Mouse (Mus musculus) adrenal gland, postnatal 25 days (tissue): ENCODE measurements around the gene Lama1. TPM values are rescaled to one million over a fixed set of nuclear protein-coding genes. Genes with fewer than 3 reads are reported as not detected.
"Not testable (repeated sequence)": the region's sequence is repeated elsewhere in the genome, so short reads cannot be mapped to it uniquely, and the experiment has no call there.

Source experiments
- DNase-seq: peaks from one replicate; pipeline ENCODE4 v3.0.0; 2021; ENCODE audit warnings: mixed read lengths
- total RNA-seq: library from RNA; stranded (reverse); gene quantifications from 2 replicates; pipeline ENCODE4 v1.2.3, GENCODE M21; 2021

Lama1 gene
- total RNA-seq, 1 experiment from 2014 or later: 14.1 TPM

GRCm38 (mm10) chr17:67722055-67722454, 25.0 kb downstream of the Lama1 start:
- no peak for DNase-seq

- DNase-seq: no peak
Measured at GRCm38 (mm10) chr17:67722578-67722977, 25.5 kb downstream of the Lama1 start.

DNA sequence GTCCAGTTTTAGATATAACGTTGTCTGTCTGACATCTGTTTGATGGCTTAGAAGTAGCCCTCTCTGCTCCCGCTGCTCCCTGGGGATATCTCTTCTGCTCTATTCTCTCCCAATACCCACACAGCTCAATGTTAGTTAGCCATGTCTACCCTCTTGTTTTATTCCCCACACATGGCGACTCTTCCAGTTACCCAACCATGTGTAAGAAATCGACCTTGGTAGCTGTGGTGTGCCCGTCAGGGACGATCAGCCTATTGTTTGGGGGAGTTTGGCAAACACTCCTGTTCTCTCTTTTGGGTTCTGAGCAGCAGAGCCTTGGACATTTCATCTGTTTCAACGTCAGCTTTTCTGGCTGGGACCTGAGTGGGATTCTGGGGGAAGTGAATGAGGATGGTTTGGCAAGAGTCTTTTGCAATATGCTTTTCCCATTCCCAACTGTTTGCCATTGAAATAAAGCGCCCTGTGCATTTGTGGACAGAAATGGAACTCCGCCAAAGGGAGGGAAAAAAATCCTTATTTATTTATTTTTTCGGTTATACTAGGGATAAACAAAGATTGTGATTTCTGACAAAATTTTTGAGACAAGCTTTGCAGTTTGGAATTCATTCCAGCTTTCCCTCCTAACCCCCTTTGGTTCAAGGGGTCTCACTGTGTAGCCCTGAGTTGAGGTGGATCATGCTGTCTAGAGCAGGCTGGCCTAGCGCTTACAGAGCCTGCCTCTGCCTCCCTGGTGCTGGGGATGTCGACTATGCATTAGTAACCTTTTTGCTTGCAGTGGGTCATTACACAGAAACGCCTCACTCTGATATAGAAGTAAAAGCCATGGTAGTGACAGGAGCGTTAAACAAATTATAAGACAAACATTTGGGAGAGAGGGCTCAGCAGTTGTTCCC, 26.4 kb downstream of the Lama1 start:
- DNase-seq: no peak

DNA sequence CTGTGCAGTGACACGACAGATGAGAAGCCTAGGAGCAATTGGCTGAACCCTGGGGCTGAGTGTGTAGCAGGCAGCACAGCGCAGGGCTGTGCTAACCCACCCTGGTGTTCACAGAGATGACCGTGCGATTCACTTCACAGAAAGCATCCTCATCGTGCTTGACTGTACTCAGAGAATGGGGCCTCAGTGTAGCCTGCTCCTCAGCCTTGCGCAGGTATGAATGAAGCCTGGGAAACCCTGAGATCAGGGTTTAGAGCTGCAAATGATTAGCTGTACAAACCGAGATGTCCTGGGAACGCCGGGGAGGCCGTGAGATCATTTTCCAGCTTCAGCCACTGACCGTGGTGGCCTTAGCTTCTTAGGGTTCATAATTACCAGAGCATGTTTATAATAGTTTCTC, 29.5 kb downstream of the Lama1 start:
- no peak for DNase-seq

- DNase-seq: no peak
Measured at GRCm38 (mm10) chr17:67728751-67729150, 31.7 kb downstream of the Lama1 start.

- DNase-seq: no peak
Measured at GRCm38 (mm10) chr17:67731096-67731495, 34.0 kb downstream of the Lama1 start.

DNA sequence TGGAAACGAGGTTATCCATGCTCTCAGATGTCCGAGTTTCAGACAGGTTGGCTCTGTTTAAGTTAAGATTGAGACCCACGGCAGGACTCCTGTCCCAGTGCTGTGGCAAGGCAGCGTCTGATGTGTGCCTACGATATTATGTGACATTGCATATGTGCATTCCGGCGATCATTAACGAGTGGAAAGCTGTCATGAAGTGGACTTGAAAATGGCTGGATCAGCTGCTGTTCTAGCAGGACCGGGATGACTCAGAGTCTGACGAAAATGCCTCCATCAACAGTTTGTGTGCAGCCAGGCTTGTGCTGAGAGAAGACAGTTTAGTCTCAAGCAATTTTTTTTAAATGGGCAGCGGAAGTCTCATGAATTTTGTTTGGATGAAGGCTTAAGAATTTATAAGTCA, 34.9 kb downstream of the Lama1 start:
- no peak for DNase-seq

GRCm38 (mm10) chr17:67733516-67733915, 36.5 kb downstream of the Lama1 start:
- no peak for DNase-seq

DNA sequence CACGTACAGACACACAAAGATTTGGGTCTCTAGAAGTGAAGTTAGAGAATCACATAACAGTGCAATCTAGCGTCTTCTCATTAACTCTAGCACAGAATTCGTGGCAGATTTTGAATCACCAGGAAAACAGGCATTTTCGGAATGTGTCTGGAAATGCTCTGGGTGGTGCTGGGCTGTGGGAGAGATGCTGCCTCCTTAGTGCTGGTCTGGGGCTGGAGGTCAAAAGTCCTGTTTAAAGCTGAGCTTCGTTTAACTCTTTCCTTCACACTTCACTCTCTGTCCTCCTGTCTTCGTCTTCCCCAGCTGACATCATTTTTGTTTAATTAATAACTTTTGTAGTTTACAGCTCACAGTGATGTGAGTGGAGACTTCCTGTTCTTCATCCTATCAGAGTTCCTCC, 38.7 kb downstream of the Lama1 start:
- no peak for DNase-seq

GRCm38 (mm10) chr17:67741229-67741628, 44.2 kb downstream of the Lama1 start:
- not testable (repeated sequence) for DNase-seq

DNA sequence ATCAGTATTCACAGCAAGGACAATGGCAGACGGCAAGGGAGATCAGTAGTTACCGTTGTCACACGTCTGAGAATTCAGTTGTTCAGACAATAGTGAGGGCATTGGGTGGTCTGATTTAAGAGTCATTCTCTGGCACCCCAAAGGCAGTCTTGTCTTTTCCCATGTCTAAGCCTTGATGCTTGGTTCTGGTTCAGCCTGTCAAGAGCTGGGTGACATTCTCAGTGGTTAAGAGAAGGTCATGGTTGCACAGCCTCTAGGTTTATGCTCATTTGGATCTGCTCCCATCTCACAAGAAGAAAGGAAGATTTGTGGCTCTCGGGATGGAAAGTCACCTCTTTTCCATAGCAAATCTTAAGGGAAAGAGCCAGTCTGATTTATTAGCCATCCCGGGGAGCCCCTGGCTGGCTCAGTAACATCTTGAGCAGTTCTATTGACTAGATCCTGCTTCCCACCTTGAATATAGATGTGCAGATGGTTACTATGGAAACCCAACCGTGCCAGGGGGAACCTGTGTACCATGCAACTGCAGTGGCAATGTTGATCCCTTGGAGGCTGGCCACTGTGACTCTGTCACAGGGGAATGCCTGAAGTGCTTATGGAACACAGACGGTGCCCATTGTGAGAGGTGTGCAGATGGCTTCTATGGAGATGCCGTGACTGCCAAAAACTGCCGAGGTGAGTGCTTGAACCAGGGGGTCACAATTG, 67.3 kb downstream of the Lama1 start:
- DNase-seq: no peak

DNA sequence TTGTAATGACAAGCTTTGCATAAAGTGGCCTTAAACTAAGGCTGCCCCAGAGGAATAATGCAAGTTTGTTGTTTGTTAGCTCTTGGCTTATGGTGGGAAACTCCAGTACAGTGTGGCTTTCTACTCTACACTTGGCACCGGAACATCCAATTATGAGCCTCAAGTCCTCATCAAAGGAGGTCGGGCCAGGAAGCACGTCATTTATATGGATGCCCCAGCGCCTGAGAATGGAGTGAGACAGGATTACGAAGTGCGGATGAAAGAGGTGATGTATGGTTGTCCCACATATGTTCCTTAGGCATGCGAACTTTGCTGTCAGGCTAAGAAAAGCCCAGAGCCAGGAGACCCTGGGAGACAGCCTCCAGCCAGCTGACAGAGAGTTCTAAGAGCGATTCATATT, 76.5 kb downstream of the Lama1 start:
- no peak for DNase-seq

GRCm38 (mm10) chr17:67776764-67777163, 79.7 kb downstream of the Lama1 start:
- peak; percentile 35 for DNase-seq

DNA sequence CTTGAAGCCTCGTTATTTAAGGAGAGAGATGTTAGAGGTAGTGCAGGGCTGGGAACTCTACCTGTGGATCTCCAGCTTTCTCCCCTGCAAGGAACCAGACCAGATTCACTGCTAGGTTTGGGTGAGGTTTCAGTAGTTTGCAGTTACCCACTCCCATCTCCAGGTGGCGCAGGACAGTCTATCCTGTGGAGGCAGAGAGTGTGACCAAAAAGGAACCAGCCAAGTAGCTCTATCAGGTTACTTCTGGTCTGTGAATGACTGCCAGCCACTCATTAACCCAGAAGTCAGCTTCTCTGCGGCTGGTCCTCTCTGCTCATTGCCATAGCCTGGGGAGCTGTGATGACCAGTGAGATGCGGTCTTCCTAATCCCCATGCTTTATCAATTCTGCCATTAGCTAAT, 82.8 kb downstream of the Lama1 start:
- DNase-seq: peak; percentile 14

GRCm38 (mm10) chr17:67791091-67791490, 94.0 kb downstream of the Lama1 start:
- DNase-seq: no peak

- no peak for DNase-seq
Measured at GRCm38 (mm10) chr17:67809171-67809570, 112.1 kb downstream of the Lama1 start.

- no peak for DNase-seq
Measured at GRCm38 (mm10) chr17:67813666-67814065, 116.6 kb downstream of the Lama1 start.

- DNase-seq: no peak
Measured at GRCm38 (mm10) chr17:67815720-67816119, 118.7 kb downstream of the Lama1 start.

DNA sequence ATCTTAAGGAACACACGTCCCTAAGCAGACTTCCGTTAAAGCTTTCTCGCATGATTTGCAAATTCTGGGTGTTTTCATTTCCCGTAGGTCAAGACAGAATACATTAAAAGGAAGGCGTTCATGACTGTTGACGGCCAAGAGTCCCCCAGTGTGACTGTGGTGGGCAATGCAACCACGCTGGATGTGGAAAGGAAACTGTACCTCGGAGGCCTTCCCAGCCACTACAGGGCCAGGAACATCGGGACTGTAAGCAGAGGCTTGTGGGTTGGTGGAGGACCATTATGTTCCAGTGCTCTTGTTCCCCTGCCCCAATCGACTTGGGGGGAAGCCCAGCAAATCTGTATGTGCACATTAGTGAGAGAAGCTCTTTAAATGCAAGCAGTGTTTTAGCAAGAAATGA, 119.9 kb downstream of the Lama1 start:
- no peak for DNase-seq

GRCm38 (mm10) chr17:67827431-67827830, 130.4 kb downstream of the Lama1 start:
- DNase-seq: no peak

GRCm38 (mm10) chr17:67836146-67836895, 139.3 kb downstream of the Lama1 start:
- DNase-seq: no peak

- peak; percentile 45 for DNase-seq
Measured at GRCm38 (mm10) chr17:67837351-67838090, 140.5 kb downstream of the Lama1 start.
